Mouse (Mus musculus) megakaryocyte, embryonic 14.5 days (primary cell): ENCODE measurements at regions not wholly inside any gene's neighbourhood (a gene's known extent, or its start where the extent isn't known, plus 50 kb on each side); places are given as distances from the start of the nearest gene placed in this dataset.

Experiments used
- H3K27me3 ChIP-seq: replicated peaks from 2 replicates; pipeline ENCODE3; 2012; ENCODE audit warnings: inconsistent platforms
- H3K36me3 ChIP-seq: replicated peaks from 2 replicates; pipeline ENCODE3; 2012; ENCODE audit warnings: low read length, inconsistent platforms, mixed read lengths
- H3K4me1 ChIP-seq: 2 replicates; pipeline ENCODE4 v1.6.1; 2012; ENCODE audit warnings: inconsistent platforms
- H3K4me3 ChIP-seq: replicated peaks from 2 replicates; pipeline ENCODE3; 2012; ENCODE audit warnings: moderate library complexity, mild to moderate bottlenecking, inconsistent platforms
- H3K9me3 ChIP-seq: 2 replicates; pipeline ENCODE4 v1.6.1; 2012; ENCODE audit warnings: inconsistent platforms
- FLI1 ChIP-seq: IDR thresholded peaks from 2 replicates; pipeline ENCODE4 v1.6.1; 2012; ENCODE audit warnings: low read length, inconsistent platforms, mixed read lengths
- GATA1 ChIP-seq: IDR thresholded peaks from 3 replicates; pipeline ENCODE4 v1.6.1; 2012; ENCODE audit warnings: mixed read lengths, low read length, inconsistent platforms, borderline replicate concordance

GRCm38 (mm10) chr8:89738657-89739056, 609.5 kb downstream of the Tox3 start:
- Histone ChIP-seq H3K36me3 (no peaks in the 10 kb centered on the region), H3K9me3 (peaks cover 45% of the 10 kb centered on the region), H3K4me1 (no peaks in the 10 kb centered on the region), H3K4me3 (no peak overlapping the region), H3K27me3 (no peaks in the 10 kb centered on the region)
- TF ChIP-seq GATA1, result no peak
- no peak for TF ChIP-seq FLI1

- Histone ChIP-seq H3K4me1 (no peaks in the 10 kb centered on the region), H3K36me3 (no peaks in the 10 kb centered on the region), H3K9me3 (peaks cover 38% of the 10 kb centered on the region), H3K27me3 (no peaks in the 10 kb centered on the region), H3K4me3 (no peak overlapping the region)
- TF ChIP-seq GATA1 (no peak), FLI1 (no peak)
These were observed 610.5 kb downstream of the Tox3 start for GRCm38 (mm10) chr8:89737636-89738035.

GRCm38 (mm10) chr8:89727252-89727651, 620.9 kb downstream of the Tox3 start:
- Histone ChIP-seq H3K27me3 (no peaks in the 10 kb centered on the region), H3K4me1 (no peaks in the 10 kb centered on the region), H3K36me3 (no peaks in the 10 kb centered on the region), H3K4me3 (no peak overlapping the region), H3K9me3 (peaks cover 4% of the 10 kb centered on the region; the same call in 1 of the 2 replicates)
- TF ChIP-seq GATA1 (no peak), FLI1 (no peak)

GRCm38 (mm10) chr8:89721684-89722305, 626.3 kb downstream of the Tox3 start:
- H3K36me3 ChIP-seq, result no peaks in the 10 kb centered on the region
- TF ChIP-seq GATA1 (no peak), FLI1 (no peak)

GRCm38 (mm10) chr8:89713880-89714279, 634.3 kb downstream of the Tox3 start:
- H3K36me3 ChIP-seq, result no peaks in the 10 kb centered on the region
- TF ChIP-seq GATA1 (no peak), FLI1 (no peak)
- H3K4me1 ChIP-seq, result no peaks in the 10 kb centered on the region
- no peak overlapping the region for H3K4me3 ChIP-seq
- H3K9me3 ChIP-seq, result no peaks in the 10 kb centered on the region
- no peaks in the 10 kb centered on the region for H3K27me3 ChIP-seq

More at GRCm38 (mm10) chr8:89721684-89722305, 626.3 kb downstream of the Tox3 start:
- Histone ChIP-seq H3K4me3 (no peak overlapping the region), H3K4me1 (no peaks in the 10 kb centered on the region), H3K9me3 (no peaks in the 10 kb centered on the region; the same call in 1 of the 2 replicates), H3K27me3 (no peaks in the 10 kb centered on the region)

- H3K36me3 ChIP-seq, result no peaks in the 10 kb centered on the region
- H3K4me3 ChIP-seq, result no peak overlapping the region
- no peak for TF ChIP-seq FLI1
- no peak for TF ChIP-seq GATA1
- no peaks in the 10 kb centered on the region for H3K27me3 ChIP-seq
- H3K4me1 ChIP-seq, result no peaks in the 10 kb centered on the region
- H3K9me3 ChIP-seq, result 0 out of 2 replicates have a peak, but pooled peaks cover 6% of the 10 kb centered on the region
These were observed 640.7 kb downstream of the Tox3 start for GRCm38 (mm10) chr8:89707341-89707928.

- H3K9me3 ChIP-seq, result no peaks in the 10 kb centered on the region
- no peaks in the 10 kb centered on the region for H3K4me1 ChIP-seq
- TF ChIP-seq FLI1 (no peak), GATA1 (no peak)
- no peaks in the 10 kb centered on the region for H3K27me3 ChIP-seq
- no peak overlapping the region for H3K4me3 ChIP-seq
- H3K36me3 ChIP-seq, result no peaks in the 10 kb centered on the region
These were observed 641.7 kb upstream of the Sall1 start for GRCm38 (mm10) chr8:89685696-89686095.

GRCm38 (mm10) chr8:89680937-89681336, 637.0 kb upstream of the Sall1 start:
- Histone ChIP-seq H3K4me1 (no peaks in the 10 kb centered on the region), H3K4me3 (no peak overlapping the region), H3K36me3 (no peaks in the 10 kb centered on the region), H3K27me3 (no peaks in the 10 kb centered on the region), H3K9me3 (peaks cover 6% of the 10 kb centered on the region; the same call in 1 of the 2 replicates)
- TF ChIP-seq GATA1 (no peak), FLI1 (no peak)

GRCm38 (mm10) chr8:89680341-89680740, 636.4 kb upstream of the Sall1 start:
- TF ChIP-seq GATA1, result no peak
- no peak for TF ChIP-seq FLI1
- Histone ChIP-seq H3K27me3 (no peaks in the 10 kb centered on the region), H3K4me1 (no peaks in the 10 kb centered on the region), H3K4me3 (no peak overlapping the region), H3K36me3 (no peaks in the 10 kb centered on the region), H3K9me3 (peaks cover 11% of the 10 kb centered on the region; the same call in 1 of the 2 replicates)

GRCm38 (mm10) chr8:89679551-89679950, 635.6 kb upstream of the Sall1 start:
- Histone ChIP-seq H3K36me3 (no peaks in the 10 kb centered on the region), H3K4me3 (no peak overlapping the region), H3K4me1 (no peaks in the 10 kb centered on the region), H3K9me3 (peaks cover 11% of the 10 kb centered on the region; the same call in 1 of the 2 replicates), H3K27me3 (no peaks in the 10 kb centered on the region)
- TF ChIP-seq GATA1 (no peak), FLI1 (no peak)

GRCm38 (mm10) chr8:89677266-89677665, 633.3 kb upstream of the Sall1 start:
- TF ChIP-seq GATA1 (no peak), FLI1 (no peak)
- no peaks in the 10 kb centered on the region for H3K36me3 ChIP-seq
- H3K9me3 ChIP-seq, result peaks cover 17% of the 10 kb centered on the region
- no peak overlapping the region for H3K4me3 ChIP-seq
- no peaks in the 10 kb centered on the region for H3K4me1 ChIP-seq
- H3K27me3 ChIP-seq, result no peaks in the 10 kb centered on the region
